Mouse (Mus musculus): ENCODE data around the gene Pdlim7. TPM values are rescaled to one million over a fixed set of nuclear protein-coding genes. Genes with fewer than 3 reads are reported as not detected.

Pdlim7 gene
- polyA plus RNA-seq, 1 experiment from 2014 or later = 176 TPM

- H3K4me2 ChIP-seq = no peak overlapping the region
- ATAC-seq (ENCODE audit: low FRiP score) = no peak
- peaks cover 15% of the 10 kb centered on the region for H3K4me1 ChIP-seq
- H3K27ac ChIP-seq (replicated peaks) = no peak overlapping the region
- H3K36me3 ChIP-seq = peaks cover 63% of the 10 kb centered on the region
- no peak overlapping the region for H3K4me3 ChIP-seq (replicated peaks)
- 95% methylated on average over 16 of the region's 16 CpGs for WGBS
- H3K9me3 ChIP-seq (replicated peaks) = no peaks in the 10 kb centered on the region
- H3K27me3 ChIP-seq (replicated peaks) = no peaks in the 10 kb centered on the region
- no peak overlapping the region for H3K9ac ChIP-seq (replicated peaks)
Measured at GRCm38 (mm10) chr13:55451785-55452549, 61.5 kb downstream of the Pdlim7 start.

GRCm38 (mm10) chr13:55451296-55451695 is 62.2 kb downstream of the Pdlim7 start:
- H3K27me3 ChIP-seq (replicated peaks) = no peaks in the 10 kb centered on the region
- H3K9me3 ChIP-seq (replicated peaks) = no peaks in the 10 kb centered on the region
- no peak for ATAC-seq (ENCODE audit: low FRiP score)
- 92% methylated on average over 10 of the region's 10 CpGs for WGBS
- peaks cover 21% of the 10 kb centered on the region for H3K4me1 ChIP-seq
- peaks cover 60% of the 10 kb centered on the region for H3K36me3 ChIP-seq
- no peak overlapping the region for H3K9ac ChIP-seq (replicated peaks)
- H3K4me2 ChIP-seq = no peak overlapping the region
- H3K4me3 ChIP-seq (replicated peaks) = no peak overlapping the region
- no peak overlapping the region for H3K27ac ChIP-seq (replicated peaks)

- H3K27ac ChIP-seq (replicated peaks) = no peak overlapping the region
- no peaks in the 10 kb centered on the region for H3K27me3 ChIP-seq (replicated peaks)
- 89% methylated on average over 11 of the region's 11 CpGs for WGBS
- no peak overlapping the region for H3K4me2 ChIP-seq
- peaks cover 53% of the 10 kb centered on the region for H3K36me3 ChIP-seq
- H3K4me3 ChIP-seq (replicated peaks) = no peak overlapping the region
- H3K9ac ChIP-seq (replicated peaks) = no peak overlapping the region
- H3K4me1 ChIP-seq = peaks cover 29% of the 10 kb centered on the region
- H3K9me3 ChIP-seq (replicated peaks) = no peaks in the 10 kb centered on the region
- no peak for ATAC-seq (ENCODE audit: low FRiP score)
Measured at GRCm38 (mm10) chr13:55450511-55450980, 62.9 kb downstream of the Pdlim7 start.

- Histone ChIP-seq H3K4me2 (no peak overlapping the region), H3K27me3 (replicated peaks) (no peaks in the 10 kb centered on the region), H3K36me3 (peaks cover 47% of the 10 kb centered on the region), H3K4me3 (replicated peaks) (no peak overlapping the region), H3K27ac (replicated peaks) (no peak overlapping the region), H3K9ac (replicated peaks) (no peak overlapping the region), H3K9me3 (replicated peaks) (no peaks in the 10 kb centered on the region), H3K4me1 (peaks cover 29% of the 10 kb centered on the region)
- WGBS = 91% methylated on average over 17 of the region's 17 CpGs
- ATAC-seq (ENCODE audit: low FRiP score) = no peak
Measured at GRCm38 (mm10) chr13:55449679-55450441, 63.6 kb downstream of the Pdlim7 start.

GRCm38 (mm10) chr13:55449205-55449604 is 64.3 kb downstream of the Pdlim7 start:
- H3K36me3 ChIP-seq = peaks cover 41% of the 10 kb centered on the region
- no peak overlapping the region for H3K9ac ChIP-seq (replicated peaks)
- H3K9me3 ChIP-seq (replicated peaks) = no peaks in the 10 kb centered on the region
- no peak overlapping the region for H3K27ac ChIP-seq (replicated peaks)
- 90% methylated on average over 9 of the region's 9 CpGs for WGBS
- no peak overlapping the region for H3K4me3 ChIP-seq (replicated peaks)
- no peak overlapping the region for H3K4me2 ChIP-seq
- H3K27me3 ChIP-seq (replicated peaks) = no peaks in the 10 kb centered on the region
- H3K4me1 ChIP-seq = peaks cover 30% of the 10 kb centered on the region
- no peak for ATAC-seq (ENCODE audit: low FRiP score)

GRCm38 (mm10) chr13:55448131-55448530 is 65.3 kb downstream of the Pdlim7 start:
- ATAC-seq (ENCODE audit: low FRiP score) = no peak
- Histone ChIP-seq H3K4me2 (no peak overlapping the region), H3K27me3 (replicated peaks) (no peaks in the 10 kb centered on the region), H3K9me3 (replicated peaks) (no peaks in the 10 kb centered on the region), H3K36me3 (peaks cover 32% of the 10 kb centered on the region), H3K27ac (replicated peaks) (no peak overlapping the region), H3K4me3 (replicated peaks) (no peak overlapping the region), H3K9ac (replicated peaks) (no peak overlapping the region), H3K4me1 (peaks cover 38% of the 10 kb centered on the region)
- WGBS = 89% methylated on average over 5 of the region's 5 CpGs

- no peak for ATAC-seq (ENCODE audit: low FRiP score)
- Histone ChIP-seq H3K9ac (replicated peaks) (no peak overlapping the region), H3K4me3 (replicated peaks) (no peak overlapping the region), H3K27ac (replicated peaks) (no peak overlapping the region), H3K36me3 (peaks cover 27% of the 10 kb centered on the region), H3K4me2 (no peak overlapping the region), H3K4me1 (peaks cover 38% of the 10 kb centered on the region), H3K27me3 (replicated peaks) (no peaks in the 10 kb centered on the region), H3K9me3 (replicated peaks) (no peaks in the 10 kb centered on the region)
- 57% methylated on average over 3 of the region's 3 CpGs for WGBS
Measured at GRCm38 (mm10) chr13:55447543-55447943, 65.9 kb downstream of the Pdlim7 start.

- WGBS = 85% methylated on average over 6 of the region's 6 CpGs
Measured at GRCm38 (mm10) chr13:55446483-55447105, 66.9 kb downstream of the Pdlim7 start.

More at GRCm38 (mm10) chr13:55446483-55447105, 66.9 kb downstream of the Pdlim7 start:
- H3K9ac ChIP-seq (replicated peaks) = peak overlapping the region; percentile 96
- peak overlapping the region; percentile 90 for H3K4me3 ChIP-seq (replicated peaks)
- no peaks in the 10 kb centered on the region for H3K27me3 ChIP-seq (replicated peaks)
- H3K4me2 ChIP-seq = peak overlapping the region; percentile 87
- peaks cover 38% of the 10 kb centered on the region for H3K4me1 ChIP-seq
- no peaks in the 10 kb centered on the region for H3K9me3 ChIP-seq (replicated peaks)
- H3K36me3 ChIP-seq = peaks cover 17% of the 10 kb centered on the region
- H3K27ac ChIP-seq (replicated peaks) = 0 out of 2 replicates have a peak overlapping the region, but pooled peaks have one; percentile 95
- ATAC-seq (ENCODE audit: low FRiP score) = no peak

Small RNA genes lying within 50 kb of the gene (microRNA-seq; reads per million reads assigned to microRNA genes)
- not detected for gene Mir6943
- 36.5 reads per million, percentile 40 among the genes with 10 or more reads in this experiment for gene Mir6944
- 0.69 reads per million for gene Mir6945

Other genes starting within 250 kb of the Pdlim7 start
- 311 and 344 TPM in 2 replicates for gene Prelid1, start 193.2 kb downstream of the Pdlim7 start, polyA plus RNA-seq (2015; fragmentation: Nextera tagmentation; extraction: Ambion mirVana)
- 97.0 and 102 TPM in 2 replicates for gene Rab24, start 191.7 kb downstream of the Pdlim7 start, polyA plus RNA-seq (2015; fragmentation: Nextera tagmentation; extraction: Ambion mirVana)
- gene Mxd3, start 183.9 kb downstream of the Pdlim7 start, polyA plus RNA-seq (2015; fragmentation: Nextera tagmentation; extraction: Ambion mirVana) = 9.3 and 11.4 TPM in 2 replicates
- 44.9 and 57.7 TPM in 2 replicates for gene Lman2, start 150.9 kb downstream of the Pdlim7 start, polyA plus RNA-seq (2015; fragmentation: Nextera tagmentation; extraction: Ambion mirVana)
- 0.81 and 2.6 TPM in 2 replicates for gene Rgs14, start 143.9 kb downstream of the Pdlim7 start, polyA plus RNA-seq (2015; fragmentation: Nextera tagmentation; extraction: Ambion mirVana)
- 0.20 TPM in 1 of 2 replicates, not detected in the other for gene Slc34a1, start 115.5 kb downstream of the Pdlim7 start, polyA plus RNA-seq (2015; fragmentation: Nextera tagmentation; extraction: Ambion mirVana)
- gene Pfn3, start 98.4 kb downstream of the Pdlim7 start, polyA plus RNA-seq (2015; fragmentation: Nextera tagmentation; extraction: Ambion mirVana) = 0.50 and 1.4 TPM in 2 replicates
- 0.18 and 0.47 TPM in 2 replicates for gene F12, start 86.9 kb downstream of the Pdlim7 start, polyA plus RNA-seq (2015; fragmentation: Nextera tagmentation; extraction: Ambion mirVana)
- 34.2 and 38.4 TPM in 2 replicates for gene Grk6, start 68.6 kb downstream of the Pdlim7 start, polyA plus RNA-seq (2015; fragmentation: Nextera tagmentation; extraction: Ambion mirVana)
- gene Prr7, start 49.4 kb downstream of the Pdlim7 start, polyA plus RNA-seq (2015; fragmentation: Nextera tagmentation; extraction: Ambion mirVana) = 4.2 and 5.8 TPM in 2 replicates
- gene Dbn1, start 25.6 kb downstream of the Pdlim7 start, polyA plus RNA-seq (2015; fragmentation: Nextera tagmentation; extraction: Ambion mirVana) = 389 and 450 TPM in 2 replicates
- gene Dok3, start 15.6 kb upstream of the Pdlim7 start, polyA plus RNA-seq (2015; fragmentation: Nextera tagmentation; extraction: Ambion mirVana) = 4.2 and 4.6 TPM in 2 replicates
- 48.8 and 53.1 TPM in 2 replicates for gene Ddx41, start 23.0 kb upstream of the Pdlim7 start, polyA plus RNA-seq (2015; fragmentation: Nextera tagmentation; extraction: Ambion mirVana)
- gene Fam193b, start 57.4 kb upstream of the Pdlim7 start, polyA plus RNA-seq (2015; fragmentation: Nextera tagmentation; extraction: Ambion mirVana) = 43.0 and 46.4 TPM in 2 replicates
- gene Tmed9, start 60.1 kb upstream of the Pdlim7 start, polyA plus RNA-seq (2015; fragmentation: Nextera tagmentation; extraction: Ambion mirVana) = 110 and 121 TPM in 2 replicates
- gene B4galt7, start 86.2 kb upstream of the Pdlim7 start, polyA plus RNA-seq (2015; fragmentation: Nextera tagmentation; extraction: Ambion mirVana) = 45.5 and 48.3 TPM in 2 replicates
- gene Caml, start 109.3 kb upstream of the Pdlim7 start, polyA plus RNA-seq (2015; fragmentation: Nextera tagmentation; extraction: Ambion mirVana) = 102 and 117 TPM in 2 replicates
- 22.0 and 25.5 TPM in 2 replicates for gene Ddx46, start 121.4 kb upstream of the Pdlim7 start, polyA plus RNA-seq (2015; fragmentation: Nextera tagmentation; extraction: Ambion mirVana)
- gene B230219D22Rik, start 179.4 kb upstream of the Pdlim7 start, polyA plus RNA-seq (2015; fragmentation: Nextera tagmentation; extraction: Ambion mirVana) = 71.9 and 73.0 TPM in 2 replicates
- gene Txndc15, start 201.0 kb upstream of the Pdlim7 start, polyA plus RNA-seq (2015; fragmentation: Nextera tagmentation; extraction: Ambion mirVana) = 140 and 149 TPM in 2 replicates
- 21.7 and 34.8 TPM in 2 replicates for gene Pcbd2, start 213.7 kb upstream of the Pdlim7 start, polyA plus RNA-seq (2015; fragmentation: Nextera tagmentation; extraction: Ambion mirVana)